Mouse (Mus musculus) frontal cortex, postnatal 14 days (tissue): ENCODE data around the gene Prok1.
A peak's percentile ranks its signal among the peaks of the same experiment; 100 is the strongest.

Experiments used
- DNase-seq, 2 experiments: peaks; one replicate each; pipeline ENCODE4 v3.0.0; 2022; ENCODE audit warnings: low spot score in 2 of 2

Gene Prok1

GRCm38 (mm10) chr3:107239607-107240006 lies at the start of gene Prok1:
Gene Prok1, minus strand, starts transcription at chr3:107239707.
- DNase-seq, result no peak

GRCm38 (mm10) chr3:107287346-107287745 lies 47.8 kb upstream of the Prok1 start:
- no peak for DNase-seq

GRCm38 (mm10) chr3:107286123-107286522 lies 46.6 kb upstream of the Prok1 start:
- DNase-seq, result no peak

DNA sequence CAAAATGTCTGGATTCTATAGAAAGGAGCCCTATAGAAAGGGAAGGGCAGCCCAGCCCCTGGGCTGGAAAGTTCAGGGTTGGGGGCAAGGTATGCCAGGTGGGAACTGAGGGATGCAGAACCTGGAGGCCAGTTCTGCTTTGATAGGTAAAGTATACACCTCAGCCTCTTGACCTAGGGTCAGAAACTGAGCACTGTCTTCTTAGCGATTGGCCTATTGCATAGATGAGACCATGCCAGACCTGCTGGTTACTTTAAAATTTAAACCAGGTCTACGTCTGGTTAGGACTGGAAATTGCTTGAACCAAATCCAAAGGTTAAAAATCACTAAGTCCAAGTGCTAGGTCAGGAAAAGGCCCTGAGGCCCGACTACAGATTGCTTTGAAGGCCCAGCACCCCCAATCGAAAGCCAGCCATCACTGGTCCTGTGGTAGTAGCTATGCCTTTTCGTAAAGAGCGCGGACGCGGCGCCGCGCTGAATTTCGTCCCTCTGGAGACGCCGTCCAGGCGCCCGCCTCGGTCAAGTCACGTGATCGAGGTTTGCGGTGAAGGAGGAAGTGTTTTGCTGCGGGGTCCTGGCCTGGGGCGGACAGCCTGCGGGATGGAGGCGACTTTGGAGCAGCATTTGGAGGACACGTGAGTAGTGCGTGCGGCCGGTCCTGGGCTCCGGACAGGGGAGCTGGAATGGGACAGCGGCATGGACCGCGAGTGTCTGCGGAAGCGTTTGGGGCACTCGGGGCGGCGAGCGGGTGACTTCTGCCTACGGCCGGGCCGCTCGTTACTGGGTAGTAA lies 39.2 kb upstream of the Prok1 start, which contains the start of gene Lamtor5:
Lamtor5 (plus strand) TSS at position 380 of the 791 bp plus-strand sequence.
- peak; percentile 83 to 89 for DNase-seq

DNA sequence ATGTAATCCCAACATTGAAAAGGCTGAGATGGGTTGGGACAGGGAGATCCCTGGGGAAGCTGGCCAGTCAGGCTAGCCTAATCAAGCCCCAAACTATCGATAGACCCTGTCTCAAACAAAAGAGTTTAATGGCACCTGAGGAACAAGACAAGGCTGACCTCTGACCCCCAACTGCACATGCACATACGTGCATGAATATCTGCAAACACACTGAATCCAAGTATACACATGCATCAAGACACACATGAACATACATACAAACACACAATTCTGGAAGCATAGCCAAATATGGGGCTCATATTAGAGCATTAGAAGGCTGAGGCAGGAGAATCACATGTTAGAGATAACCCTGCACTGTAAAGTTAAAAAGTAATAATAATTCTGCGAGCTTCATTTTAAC lies 37.1 kb upstream of the Prok1 start:
- no peak for DNase-seq

DNA sequence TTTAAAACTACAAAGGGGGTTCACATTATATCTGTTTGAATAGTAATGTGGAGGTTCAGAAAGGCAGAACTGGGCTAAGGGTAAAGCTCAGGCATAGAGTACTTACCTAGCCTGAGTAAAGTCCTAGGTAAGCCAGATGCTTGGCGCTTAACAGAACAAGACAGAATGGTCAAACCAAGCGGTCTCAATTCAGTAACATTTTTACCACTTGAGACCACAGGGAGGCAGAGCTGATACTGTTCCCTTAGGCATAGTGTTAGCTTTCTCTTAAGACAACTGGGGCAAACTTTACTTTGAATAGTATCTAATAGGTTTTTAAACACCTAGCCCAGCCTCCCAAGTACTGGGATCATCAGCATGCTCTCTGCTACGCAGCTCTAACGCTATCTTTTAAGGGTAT lies 36.5 kb upstream of the Prok1 start:
- DNase-seq, result no peak

- no peak for DNase-seq
These were observed 35.8 kb upstream of the Prok1 start for GRCm38 (mm10) chr3:107275351-107275750.

DNA sequence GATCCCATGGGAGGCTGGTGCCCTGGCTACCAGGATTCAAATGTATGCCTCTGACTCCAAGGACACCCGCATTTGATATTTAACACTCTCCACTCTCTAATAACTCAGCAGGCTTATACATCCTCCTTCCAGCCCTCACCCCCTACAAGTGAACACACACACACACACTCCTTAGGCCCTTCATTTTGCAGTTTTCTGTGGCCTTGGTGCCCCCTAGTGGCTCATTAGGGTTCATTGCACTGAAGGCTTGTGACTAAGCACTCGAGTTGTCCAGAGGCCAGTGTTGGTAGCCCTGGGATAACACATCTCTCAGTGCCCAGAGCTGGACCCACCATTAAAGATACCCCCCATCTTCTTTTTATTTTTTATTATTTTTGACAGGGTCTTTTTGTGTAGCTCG lies 34.3 kb upstream of the Prok1 start:
- DNase-seq, result peak; percentile 53 to 69

DNA sequence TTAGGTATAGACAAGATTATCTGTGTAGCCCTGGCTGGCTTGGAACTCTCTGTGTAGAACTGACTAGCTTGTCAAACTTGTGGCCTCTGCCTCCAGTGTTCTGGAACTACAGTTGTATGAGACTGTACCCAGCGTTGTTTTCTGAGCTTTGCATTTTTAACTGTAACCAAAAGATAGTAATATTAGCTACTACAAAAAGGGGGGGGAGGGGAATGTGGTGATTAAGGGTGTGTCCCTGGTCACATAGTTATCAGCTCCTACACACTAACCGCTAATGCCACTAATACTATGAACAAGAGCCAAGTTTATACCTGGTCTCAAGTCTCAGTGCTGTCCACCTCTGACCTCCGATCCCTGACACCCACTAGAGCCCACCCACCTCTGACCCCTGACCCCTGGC lies 32.9 kb upstream of the Prok1 start:
- no peak for DNase-seq

DNA sequence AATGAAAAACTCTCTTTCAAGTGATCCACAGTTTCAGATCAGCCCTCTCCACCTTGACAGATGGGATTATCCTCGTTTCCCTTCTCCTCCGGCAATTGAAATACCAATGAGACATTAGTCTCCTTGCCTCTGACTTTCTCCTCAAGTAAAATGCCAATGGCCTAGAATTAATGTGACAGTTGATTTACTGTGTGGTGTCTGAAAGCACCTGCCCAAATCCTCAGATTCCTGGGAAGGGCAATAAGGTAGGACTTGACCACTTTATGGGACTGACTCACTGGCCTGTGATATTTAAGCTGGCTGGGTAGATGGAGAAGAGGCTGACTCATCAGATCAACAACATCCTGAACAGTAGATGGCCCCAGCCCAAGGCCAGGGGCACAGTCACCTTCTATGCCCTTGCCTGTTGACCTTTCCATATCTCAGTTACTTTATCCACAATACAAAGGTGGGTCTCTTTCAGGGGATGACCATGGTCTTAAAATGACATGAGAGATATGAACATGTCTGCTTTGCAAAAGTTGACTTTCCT lies 27.4 kb upstream of the Prok1 start:
- no peak for DNase-seq

DNA sequence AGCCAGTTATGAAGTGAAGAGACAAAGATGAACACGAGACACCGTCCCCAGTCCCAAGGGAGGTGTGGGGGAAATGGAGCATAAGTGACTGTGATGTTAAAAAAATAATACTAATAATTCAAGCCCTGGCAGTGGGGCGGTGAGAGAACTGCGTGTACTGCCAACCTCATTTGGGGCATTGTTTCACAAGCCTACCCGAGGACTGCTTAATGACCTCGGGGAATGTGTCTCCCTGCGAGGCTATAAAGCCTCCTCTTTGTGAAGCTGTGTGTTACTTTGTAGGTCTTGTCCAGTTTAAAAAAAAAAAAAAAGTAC lies 22.3 kb upstream of the Prok1 start:
- no peak for DNase-seq

DNA sequence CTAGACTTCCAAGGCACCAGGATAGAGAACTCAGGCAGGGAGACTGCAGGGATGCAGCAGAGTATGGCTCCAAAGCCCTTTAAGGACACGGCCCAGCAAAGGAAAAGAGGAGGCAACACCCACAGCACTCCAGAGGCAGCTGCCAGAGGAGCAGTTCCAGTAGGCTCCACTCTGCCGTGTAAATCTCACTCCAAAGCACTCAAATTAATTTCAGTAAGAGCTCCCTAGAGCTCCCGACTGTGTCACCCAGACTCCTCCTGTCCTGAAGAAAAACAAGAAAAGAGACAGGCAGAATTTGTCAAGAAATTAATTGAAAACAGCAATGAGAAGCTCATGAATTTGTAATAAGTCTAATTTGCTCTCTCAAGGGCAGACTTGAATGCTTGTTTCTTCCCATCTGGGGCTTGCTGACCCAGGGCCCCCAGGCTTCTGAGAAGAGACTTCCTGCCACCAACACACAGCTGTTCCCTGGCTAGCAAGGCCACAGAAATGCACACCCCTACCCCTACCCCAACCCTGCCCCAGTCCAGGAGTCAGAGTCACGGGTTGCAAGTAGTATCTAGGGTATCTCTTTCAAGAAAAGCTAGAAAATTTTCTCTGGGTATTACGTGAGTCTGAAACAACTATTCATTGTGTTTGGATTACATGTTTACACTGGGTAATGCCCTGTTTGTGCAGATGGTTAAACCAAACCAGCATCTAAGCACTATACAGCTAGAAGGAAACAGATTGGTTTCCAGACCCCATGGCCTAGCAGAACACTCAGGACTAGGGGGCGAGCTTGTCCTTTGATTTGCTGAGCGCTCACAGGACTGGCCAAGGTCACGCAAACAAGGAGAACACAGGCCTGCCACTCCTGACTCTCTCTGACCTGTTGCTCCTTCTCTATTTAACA lies 21.7 kb upstream of the Prok1 start:
- peak; percentile 14 to 24 for DNase-seq

DNA sequence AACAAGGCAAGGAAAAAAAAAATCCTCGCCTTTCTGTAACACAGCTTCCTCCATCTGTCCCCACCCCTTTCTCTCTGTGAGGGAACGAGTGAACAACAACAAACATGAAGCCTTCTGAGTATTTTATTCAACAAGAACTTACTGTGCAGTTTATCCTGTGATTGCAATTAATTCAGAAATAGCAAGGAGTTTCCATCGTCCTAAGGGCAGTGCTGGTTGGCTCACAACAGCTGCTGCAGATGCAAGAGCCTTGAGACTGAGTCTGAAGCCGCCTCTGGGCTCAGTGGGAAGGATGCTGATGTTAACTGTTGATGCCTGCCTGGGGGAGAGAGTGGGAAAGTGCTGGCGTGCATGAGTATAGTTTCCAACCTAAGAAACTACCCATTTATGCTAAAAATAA lies 18.4 kb upstream of the Prok1 start:
- DNase-seq, result no peak

- DNase-seq, result no peak
These were observed 17.2 kb upstream of the Prok1 start for GRCm38 (mm10) chr3:107256724-107257123.

- no peak for DNase-seq
These were observed 16.5 kb upstream of the Prok1 start for GRCm38 (mm10) chr3:107255992-107256391.

DNA sequence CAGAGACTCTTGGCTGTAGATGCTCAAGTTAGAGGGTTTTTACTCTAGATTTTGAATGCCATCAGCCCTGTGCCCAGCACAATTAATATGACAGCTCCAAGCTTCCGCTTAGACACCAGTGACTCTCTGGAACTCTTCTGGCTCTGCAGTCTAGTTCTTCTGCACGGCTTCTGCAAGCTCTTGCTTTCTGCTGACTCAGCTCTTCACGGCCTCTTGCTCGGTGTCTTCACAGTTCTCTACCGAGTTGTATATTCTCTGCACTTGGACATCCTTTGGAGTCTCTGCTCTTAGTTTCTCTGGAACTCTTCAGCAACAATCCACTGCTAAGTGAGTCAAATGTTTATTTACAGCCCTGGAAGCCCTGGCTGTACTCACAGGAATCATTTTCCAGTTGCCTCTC lies 14.4 kb upstream of the Prok1 start:
- no peak for DNase-seq

DNA sequence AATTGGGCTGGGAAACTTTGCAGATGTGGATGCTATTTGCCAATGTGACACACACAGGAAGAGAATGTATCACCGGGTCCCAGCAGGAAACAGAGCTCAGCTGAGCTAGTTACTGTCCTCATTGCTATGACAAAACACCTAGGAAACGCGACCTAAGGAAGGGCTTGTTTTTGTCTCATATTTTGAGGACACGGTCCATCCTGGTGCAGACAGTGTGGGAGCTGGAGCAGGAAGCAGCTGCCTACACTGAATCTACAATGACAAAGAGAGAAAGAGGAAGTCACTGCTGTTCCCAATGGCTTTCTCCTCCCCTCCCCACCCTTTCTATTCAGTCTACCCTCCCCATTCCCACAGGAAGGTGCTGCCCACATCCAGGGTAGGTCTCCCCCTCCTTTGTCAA lies 12.5 kb upstream of the Prok1 start:
- DNase-seq, result no peak

DNA sequence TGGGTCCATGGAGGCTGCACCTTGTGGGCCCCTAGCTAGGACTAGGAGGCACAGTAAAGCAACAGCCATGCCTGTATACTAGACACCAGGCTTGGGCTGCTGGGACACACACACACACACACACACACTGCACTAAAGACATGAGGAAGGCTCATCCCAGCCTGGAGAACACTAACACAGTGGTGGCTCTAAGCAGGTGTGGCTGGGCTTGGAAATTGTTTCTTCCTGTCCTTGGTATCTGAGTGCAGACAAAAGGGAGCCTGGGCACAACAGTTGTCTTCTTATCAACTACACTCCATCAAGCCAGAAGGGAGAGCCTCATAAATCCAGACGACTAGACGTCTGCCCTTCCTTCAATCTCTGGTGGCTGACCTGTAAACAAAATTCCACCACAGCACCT lies 10.8 kb upstream of the Prok1 start:
- no peak for DNase-seq

DNA sequence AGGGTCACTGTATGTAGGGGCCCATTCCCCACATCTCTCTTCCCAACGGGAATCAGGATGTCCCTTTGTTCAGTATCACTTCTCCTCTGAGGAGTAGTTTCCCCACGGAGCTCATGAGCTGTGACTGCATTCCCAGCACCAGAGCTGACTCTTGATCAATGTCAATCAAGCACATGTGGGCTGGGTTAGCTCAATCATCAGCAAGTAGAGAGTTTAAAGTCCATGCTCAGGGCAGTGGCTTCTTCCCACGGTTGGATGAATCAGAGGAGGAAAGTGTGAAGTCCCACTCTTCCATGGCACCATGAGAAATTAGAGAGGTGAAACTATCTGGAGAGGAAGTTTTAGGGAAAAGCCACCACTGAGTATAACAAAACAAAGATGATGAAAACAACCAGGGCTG lies 9.5 kb upstream of the Prok1 start:
- no peak for DNase-seq

GRCm38 (mm10) chr3:107246876-107247275 lies 7.4 kb upstream of the Prok1 start:
- DNase-seq, result no peak

DNA sequence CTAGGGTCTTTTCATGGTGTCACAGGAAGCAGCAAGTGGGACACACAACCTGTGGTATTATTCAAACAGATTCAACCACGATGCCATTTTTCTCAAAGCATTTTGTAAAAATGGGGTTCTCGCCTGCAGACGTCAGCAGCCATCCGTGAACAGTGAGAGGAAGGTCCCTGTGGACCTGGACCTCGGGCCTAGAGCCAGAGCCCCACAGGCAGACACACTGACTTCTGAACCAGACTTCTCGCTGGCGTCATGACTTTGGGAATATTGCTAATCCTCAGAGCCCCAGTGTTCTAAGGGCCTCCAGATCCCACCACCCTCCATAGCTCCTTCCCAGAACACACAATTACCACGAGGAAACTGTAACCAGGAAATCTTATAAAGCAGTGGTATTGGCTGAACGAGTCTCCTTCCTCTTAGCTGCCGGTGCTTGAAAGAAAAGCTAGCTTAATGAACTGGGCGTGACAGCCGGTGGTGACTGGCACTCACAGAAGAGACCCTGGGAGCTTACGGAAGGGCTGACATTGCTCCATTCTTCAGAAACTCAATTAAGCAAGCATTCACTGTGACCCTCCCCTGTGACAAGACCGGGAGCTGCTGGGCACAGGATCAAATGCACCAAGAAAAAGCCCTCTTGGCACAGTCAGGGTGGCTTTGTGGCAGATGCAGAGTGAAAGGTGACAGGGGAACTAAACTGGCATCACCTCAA lies 2.0 kb upstream of the Prok1 start:
- DNase-seq, result no peak

- DNase-seq, result no peak
These were observed 981 bp downstream of the Prok1 start for GRCm38 (mm10) chr3:107238471-107238980.
